Mouse (Mus musculus) liver, embryonic 14.5 days (tissue): ENCODE data around the gene Aldh9a1. TPM values are rescaled to one million over a fixed set of nuclear protein-coding genes. Genes with fewer than 3 reads are reported as not detected.

ENCODE experiments used
- ATAC-seq: fragments of 200-750 bp; cut with Nextera tagmentation; 2 replicates; pipeline ENCODE4 v1.8.0; 2017; ENCODE audit warnings: moderate number of reproducible peaks, mild to moderate bottlenecking, moderate library complexity; ENCODE audit not compliant: insufficient read depth
- DNase-seq, 3 experiments: peaks; one replicate each; pipeline ENCODE4 v3.0.0-alpha.2; 2012 to 2013; ENCODE audit warnings: low read depth in 3 of 3, low spot score in 3 of 3
- H3K27ac ChIP-seq: fragments of 300-500 bp; sonication (generic); 2 replicates; pipeline ENCODE4 v1.5.1; 2014; ENCODE audit warnings: moderate library complexity, mild to moderate bottlenecking, control low read depth, inconsistent platforms
- H3K27me3 ChIP-seq: fragments of 300-500 bp; sonication (generic); 2 replicates; pipeline ENCODE4 v1.6.1; 2014; ENCODE audit warnings: mild to moderate bottlenecking, low read length, moderate library complexity; ENCODE audit not compliant: control insufficient read depth, insufficient read depth
- H3K36me3 ChIP-seq: fragments of 300-500 bp; sonication (generic); replicated peaks from 2 replicates; pipeline ENCODE4 v1.6.1; 2014; ENCODE audit warnings: low read depth; ENCODE audit not compliant: control insufficient read depth, insufficient read depth
- H3K4me1 ChIP-seq, 2 experiments: fragments of 200-500 bp in 1 of 2; fragments of 300-500 bp in 1 of 2; sonication (generic) in 1 of 2; replicated peaks; 2 replicates each; pipeline ENCODE4 v1.6.1; 2012 to 2014; ENCODE audit warnings: antibody characterized with exemption in 1 of 2, inconsistent platforms in 1 of 2, low read length in 1 of 2; ENCODE audit not compliant: control insufficient read depth in 2 of 2, insufficient read depth in 2 of 2
- H3K4me2 ChIP-seq: fragments of 300-500 bp; sonication (generic); 2 replicates; pipeline ENCODE4 v1.6.1; 2014; ENCODE audit warnings: low read depth, mild to moderate bottlenecking, control low read depth, moderate library complexity
- H3K4me3 ChIP-seq, 2 experiments: fragments of 200-500 bp in 1 of 2; fragments of 300-500 bp in 1 of 2; sonication (generic) in 1 of 2; 2 replicates each; pipeline ENCODE4 v1.5.1; 2012 to 2014; ENCODE audit warnings: low read depth in 2 of 2, low read length in 2 of 2, mild to moderate bottlenecking in 2 of 2, control low read depth in 1 of 2, inconsistent platforms in 1 of 2, moderate library complexity in 1 of 2; ENCODE audit not compliant: insufficient read depth in 1 of 2
- H3K9ac ChIP-seq: fragments of 300-500 bp; sonication (generic); replicated peaks from 2 replicates; pipeline ENCODE4 v1.6.1; 2014; ENCODE audit warnings: mild to moderate bottlenecking, control low read depth, moderate library complexity
- H3K9me3 ChIP-seq: fragments of 300-500 bp; sonication (generic); 2 replicates; pipeline ENCODE4 v1.6.1; 2016; ENCODE audit warnings: low read length, mixed read lengths; ENCODE audit not compliant: control insufficient read depth
- CTCF ChIP-seq: IDR thresholded peaks from 2 replicates; pipeline ENCODE4 v1.5.1; 2016; ENCODE audit warnings: antibody characterized with exemption, low read depth, control low read depth
- EP300 ChIP-seq: IDR thresholded peaks from 2 replicates; pipeline ENCODE4 v1.6.1; 2016; ENCODE audit warnings: antibody characterized with exemption, low read depth
- WGBS: fragments of 180-500 bp; shearing (Covaris S2); extraction: QIAGEN DNeasy Blood & Tissue Kit; methylation state at CpG from one replicate; pipeline ENCODE4 v1.1.7; 2014; ENCODE audit not compliant: insufficient replicate concordance; 5-methylcytosine and 5-hydroxymethylcytosine counted together
- polyA plus RNA-seq, 2 experiments: library from polyadenylated mRNA; depleted of rRNA in 1 of 2; stranded (reverse) in 1 of 2; unstranded in 1 of 2; fragments of >200 nt; fragmentation: Nextera tagmentation in 1 of 2; extraction: Ambion mirVana in 1 of 2; gene quantifications; 2 replicates each; pipeline versions ENCODE4 v1.2.1 to v1.2.3; 2012 to 2014

Aldh9a1 gene
- polyA plus RNA-seq, 2 experiments: 28.1 to 52.5 TPM

DNA sequence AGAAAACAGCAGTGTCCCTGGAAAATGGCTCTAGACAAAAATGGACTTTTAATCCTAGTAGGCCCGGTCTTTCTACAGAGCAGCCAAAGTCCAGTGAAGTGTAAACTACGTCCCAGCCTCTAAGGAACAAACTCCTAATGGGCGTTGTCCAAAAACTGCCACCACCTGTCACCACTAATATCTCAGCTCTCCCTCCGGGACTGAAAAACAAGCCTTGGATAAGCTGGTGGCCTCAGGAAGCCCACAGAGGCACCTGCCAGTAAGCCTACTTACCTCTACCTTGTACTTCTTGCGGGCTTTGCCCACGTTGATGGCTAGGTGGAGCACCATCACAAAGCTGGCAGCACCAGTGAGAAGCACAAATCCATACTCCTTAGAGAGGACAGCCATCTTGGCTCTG, 28.2 kb downstream of the Aldh9a1 start:
- no peak overlapping the region for H3K9ac ChIP-seq
- H3K4me1 ChIP-seq: peaks cover 48 to 67% of the 10 kb centered on the region in 2 experiments
- DNase-seq (no peak), ATAC-seq (no peak)
- H3K9me3 ChIP-seq: no peaks in the 10 kb centered on the region
- no peak overlapping the region for H3K4me2 ChIP-seq
- H3K36me3 ChIP-seq: peaks cover 82% of the 10 kb centered on the region
- no peaks in the 10 kb centered on the region for H3K27me3 ChIP-seq
- 78% methylated on average over 6 of the region's 6 CpGs for WGBS
- H3K27ac ChIP-seq: peak overlapping the region; percentile 4
- TF ChIP-seq EP300: no peak
- 0 out of 2 replicates have a peak, but pooled peaks have one; percentile 11 for TF ChIP-seq CTCF
- H3K4me3 ChIP-seq: no peak overlapping the region

DNA sequence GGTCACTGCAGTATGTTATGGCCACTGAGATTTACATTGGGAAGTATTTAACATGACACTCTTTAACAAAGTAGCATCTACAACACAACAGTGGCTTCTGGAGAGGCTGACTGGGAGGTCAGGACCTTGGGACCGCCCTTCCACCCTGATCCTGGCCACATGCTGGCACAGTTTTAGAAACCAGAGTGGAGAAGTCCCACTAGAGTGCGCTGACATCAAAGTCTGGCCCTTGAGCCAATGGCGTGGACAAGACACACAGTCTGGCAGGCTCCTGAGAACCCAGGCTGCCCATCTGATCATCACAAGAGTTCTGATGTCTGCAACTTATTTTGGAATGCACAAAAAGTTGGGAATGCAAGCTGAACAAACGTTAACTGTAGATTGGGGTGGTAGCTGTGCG, 30.0 kb downstream of the Aldh9a1 start:
- Histone ChIP-seq H3K4me2 (no peak overlapping the region), H3K9ac (no peak overlapping the region), H3K4me1 (peaks cover 57 to 73% of the 10 kb centered on the region in 2 experiments), H3K4me3 (no peak overlapping the region), H3K27me3 (no peaks in the 10 kb centered on the region), H3K9me3 (no peaks in the 10 kb centered on the region), H3K36me3 (peaks cover 78% of the 10 kb centered on the region), H3K27ac (no peak overlapping the region)
- DNase-seq (no peak), ATAC-seq (no peak)
- 84% methylated on average over 5 of the region's 5 CpGs for WGBS
- peak; percentile 11; the same call in 1 of the 2 replicates for TF ChIP-seq CTCF
- TF ChIP-seq EP300: no peak

DNA sequence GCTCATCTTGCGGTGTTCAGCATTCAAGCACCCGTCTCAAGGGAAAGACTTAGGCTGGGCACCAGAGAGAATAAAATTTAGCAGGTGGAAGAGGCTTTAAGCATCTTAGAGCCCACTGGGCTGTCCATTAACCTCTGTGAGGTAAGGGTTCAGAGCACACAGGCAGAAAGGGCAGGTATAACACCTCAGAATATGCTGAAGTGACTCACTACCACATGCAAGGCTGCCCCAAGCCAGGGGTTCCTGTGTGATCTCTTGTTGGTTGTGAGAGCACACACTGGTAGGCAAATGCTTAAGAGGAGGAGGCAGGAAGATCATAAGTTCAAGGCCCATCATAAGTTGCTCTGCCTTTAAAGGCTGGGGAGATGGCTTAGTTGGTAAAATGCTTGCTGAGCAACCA, 30.4 kb downstream of the Aldh9a1 start:
- ATAC-seq: no peak
- H3K9me3 ChIP-seq: no peaks in the 10 kb centered on the region
- no peaks in the 10 kb centered on the region for H3K27me3 ChIP-seq
- TF ChIP-seq CTCF (no peak), EP300 (no peak)
- H3K9ac ChIP-seq: no peak overlapping the region
- no peak for DNase-seq
- WGBS: 93% methylated on average over 2 of the region's 2 CpGs
- H3K4me2 ChIP-seq: no peak overlapping the region
- H3K36me3 ChIP-seq: peaks cover 73% of the 10 kb centered on the region
- H3K4me1 ChIP-seq: peaks cover 57 to 73% of the 10 kb centered on the region in 2 experiments
- H3K27ac ChIP-seq: peak overlapping the region; percentile 50
- H3K4me3 ChIP-seq: no peak overlapping the region

DNA sequence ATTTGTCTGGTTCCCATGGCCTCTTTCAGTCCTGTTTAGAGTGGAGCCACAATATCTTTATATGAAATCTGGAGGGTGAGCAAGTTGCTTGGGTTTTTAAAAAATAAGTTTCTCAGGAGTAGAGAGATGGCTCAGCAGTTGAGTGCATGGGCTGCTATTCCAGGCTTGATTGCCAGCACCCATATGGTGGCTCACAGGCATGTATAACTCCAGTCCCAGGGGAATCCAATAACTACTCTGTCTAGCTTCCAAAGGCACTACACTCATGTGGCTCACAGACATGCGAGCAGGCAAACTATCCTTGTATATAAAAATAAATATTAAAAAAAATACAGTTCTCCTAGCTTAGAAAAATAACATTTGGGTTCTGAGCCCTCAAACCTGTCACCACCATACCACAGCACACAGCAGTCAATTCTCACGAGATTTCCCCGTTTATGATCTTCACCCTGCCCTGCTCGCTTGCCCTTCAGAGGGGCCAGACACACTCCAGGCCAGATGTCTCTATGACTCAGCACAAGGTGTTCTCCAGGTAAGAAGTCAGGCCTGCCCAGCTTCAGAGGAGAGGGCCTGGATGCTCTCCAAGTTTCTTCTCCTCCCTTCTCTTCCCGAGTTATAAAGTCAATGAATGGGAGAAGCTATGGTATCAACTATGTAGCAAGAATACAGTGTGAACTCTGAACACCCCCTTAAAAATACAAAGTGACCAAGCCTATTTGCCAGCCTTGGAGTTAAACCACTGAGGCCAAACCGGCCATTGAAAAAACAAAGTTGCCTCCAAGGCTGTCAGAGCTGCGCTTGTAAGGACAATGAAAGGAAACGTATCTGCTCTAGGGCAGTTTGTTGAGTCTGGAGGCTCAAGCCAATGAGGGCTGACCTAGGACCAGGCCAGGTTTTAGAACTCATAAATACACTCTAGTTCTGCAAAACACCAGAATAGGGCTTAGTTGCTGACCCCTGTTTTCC, 31.5 kb downstream of the Aldh9a1 start:
- peak overlapping the region; percentile 71 for H3K9ac ChIP-seq
- TF ChIP-seq EP300 (no peak), CTCF (no peak)
- peak overlapping the region; percentile 81 for H3K4me2 ChIP-seq
- H3K36me3 ChIP-seq: peaks cover 62% of the 10 kb centered on the region
- no peak overlapping the region for H3K4me3 ChIP-seq
- no peak for DNase-seq
- no peaks in the 10 kb centered on the region for H3K27me3 ChIP-seq
- peaks cover 66 to 77% of the 10 kb centered on the region in 2 experiments for H3K4me1 ChIP-seq
- peak overlapping the region; percentile 99 for H3K27ac ChIP-seq
- H3K9me3 ChIP-seq: no peaks in the 10 kb centered on the region
- no peak for ATAC-seq
- 78% methylated on average over 8 of the region's 8 CpGs for WGBS

DNA sequence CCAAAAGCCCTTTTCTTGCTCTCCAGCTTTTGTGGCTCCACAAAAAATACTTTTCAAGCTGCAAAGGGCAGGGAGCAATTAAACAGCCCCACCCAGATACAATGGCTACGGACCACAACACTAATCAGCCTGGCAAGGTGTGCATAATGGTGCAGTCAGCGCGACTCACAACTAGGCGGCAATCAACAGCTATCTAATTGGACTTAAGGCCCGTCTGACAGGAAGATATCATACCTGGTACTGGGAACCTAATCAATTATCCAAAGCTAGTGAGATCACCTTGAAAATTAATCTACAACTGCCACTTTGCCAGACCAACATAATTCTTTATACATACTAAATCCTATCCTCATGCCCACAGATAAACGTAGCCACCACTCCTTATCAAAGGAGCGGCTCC, 32.5 kb downstream of the Aldh9a1 start:
- H3K9me3 ChIP-seq: no peaks in the 10 kb centered on the region
- H3K9ac ChIP-seq: peak overlapping the region; percentile 71
- ATAC-seq: no peak
- 21% methylated on average over 7 of the region's 7 CpGs for WGBS
- H3K36me3 ChIP-seq: peaks cover 52% of the 10 kb centered on the region
- H3K4me2 ChIP-seq: peak overlapping the region; percentile 81
- peaks cover 73 to 83% of the 10 kb centered on the region in 2 experiments for H3K4me1 ChIP-seq
- peak overlapping the region in 1 of 2 experiments; percentile 34; a peak in 2 of 4 replicates for H3K4me3 ChIP-seq
- peak overlapping the region; percentile 99 for H3K27ac ChIP-seq
- TF ChIP-seq CTCF: peak; percentile 19; the same call in 1 of the 2 replicates
- TF ChIP-seq EP300: peak; percentile 31; the same call in 1 of the 2 replicates
- H3K27me3 ChIP-seq: no peaks in the 10 kb centered on the region
- DNase-seq: peak in 1 of 3 experiments; percentile 59
